Mouse (Mus musculus) liver, embryonic 14.5 days (tissue): Measurements from ENCODE around the gene Dio1. TPM values are rescaled to one million over a fixed set of nuclear protein-coding genes. Genes with fewer than 3 reads are reported as not detected.

Experiments used
- ATAC-seq: fragments of 200-750 bp; cut with Nextera tagmentation; 2 replicates; pipeline ENCODE4 v1.8.0; 2017; ENCODE audit warnings: moderate number of reproducible peaks, mild to moderate bottlenecking, moderate library complexity; ENCODE audit not compliant: insufficient read depth
- DNase-seq, 3 experiments: peaks; one replicate each; pipeline ENCODE4 v3.0.0-alpha.2; 2012 to 2013; ENCODE audit warnings: low read depth in 3 of 3, low spot score in 3 of 3
- H3K27ac ChIP-seq: fragments of 300-500 bp; sonication (generic); 2 replicates; pipeline ENCODE4 v1.5.1; 2014; ENCODE audit warnings: moderate library complexity, mild to moderate bottlenecking, control low read depth, inconsistent platforms
- H3K27me3 ChIP-seq: fragments of 300-500 bp; sonication (generic); 2 replicates; pipeline ENCODE4 v1.6.1; 2014; ENCODE audit warnings: mild to moderate bottlenecking, low read length, moderate library complexity; ENCODE audit not compliant: control insufficient read depth, insufficient read depth
- H3K36me3 ChIP-seq: fragments of 300-500 bp; sonication (generic); replicated peaks from 2 replicates; pipeline ENCODE4 v1.6.1; 2014; ENCODE audit warnings: low read depth; ENCODE audit not compliant: control insufficient read depth, insufficient read depth
- H3K4me1 ChIP-seq, 2 experiments: fragments of 200-500 bp in 1 of 2; fragments of 300-500 bp in 1 of 2; sonication (generic) in 1 of 2; replicated peaks; 2 replicates each; pipeline ENCODE4 v1.6.1; 2012 to 2014; ENCODE audit warnings: antibody characterized with exemption in 1 of 2, inconsistent platforms in 1 of 2, low read length in 1 of 2; ENCODE audit not compliant: control insufficient read depth in 2 of 2, insufficient read depth in 2 of 2
- H3K4me2 ChIP-seq: fragments of 300-500 bp; sonication (generic); 2 replicates; pipeline ENCODE4 v1.6.1; 2014; ENCODE audit warnings: low read depth, mild to moderate bottlenecking, control low read depth, moderate library complexity
- H3K4me3 ChIP-seq, 2 experiments: fragments of 200-500 bp in 1 of 2; fragments of 300-500 bp in 1 of 2; sonication (generic) in 1 of 2; 2 replicates each; pipeline ENCODE4 v1.5.1; 2012 to 2014; ENCODE audit warnings: low read depth in 2 of 2, low read length in 2 of 2, mild to moderate bottlenecking in 2 of 2, control low read depth in 1 of 2, inconsistent platforms in 1 of 2, moderate library complexity in 1 of 2; ENCODE audit not compliant: insufficient read depth in 1 of 2
- H3K9ac ChIP-seq: fragments of 300-500 bp; sonication (generic); replicated peaks from 2 replicates; pipeline ENCODE4 v1.6.1; 2014; ENCODE audit warnings: mild to moderate bottlenecking, control low read depth, moderate library complexity
- H3K9me3 ChIP-seq: fragments of 300-500 bp; sonication (generic); 2 replicates; pipeline ENCODE4 v1.6.1; 2016; ENCODE audit warnings: low read length, mixed read lengths; ENCODE audit not compliant: control insufficient read depth
- CTCF ChIP-seq: IDR thresholded peaks from 2 replicates; pipeline ENCODE4 v1.5.1; 2016; ENCODE audit warnings: antibody characterized with exemption, low read depth, control low read depth
- EP300 ChIP-seq: IDR thresholded peaks from 2 replicates; pipeline ENCODE4 v1.6.1; 2016; ENCODE audit warnings: antibody characterized with exemption, low read depth
- WGBS: fragments of 180-500 bp; shearing (Covaris S2); extraction: QIAGEN DNeasy Blood & Tissue Kit; methylation state at CpG from one replicate; pipeline ENCODE4 v1.1.7; 2014; ENCODE audit not compliant: insufficient replicate concordance; 5-methylcytosine and 5-hydroxymethylcytosine counted together
- polyA plus RNA-seq, 2 experiments: library from polyadenylated mRNA; depleted of rRNA in 1 of 2; stranded (reverse) in 1 of 2; unstranded in 1 of 2; fragments of >200 nt; fragmentation: Nextera tagmentation in 1 of 2; extraction: Ambion mirVana in 1 of 2; gene quantifications; 2 replicates each; pipeline versions ENCODE4 v1.2.1 to v1.2.3; 2012 to 2014

Gene Dio1
- polyA plus RNA-seq, 2 experiments: not detected

GRCm38 (mm10) chr4:107302832-107303231, 4.1 kb downstream of the Dio1 start:
- TF ChIP-seq EP300 (no peak), CTCF (no peak)
- no peak for DNase-seq
- Histone ChIP-seq H3K9me3 (no peaks in the 10 kb centered on the region), H3K4me3 (no peak overlapping the region), H3K4me1 (peaks cover 0 to 11% of the 10 kb centered on the region in 2 experiments; a peak in 2 of 4 replicates), H3K27me3 (no peaks in the 10 kb centered on the region), H3K36me3 (no peaks in the 10 kb centered on the region), H3K4me2 (no peak overlapping the region), H3K9ac (no peak overlapping the region), H3K27ac (no peak overlapping the region)
- ATAC-seq: peak; percentile 31; the same call in 1 of the 2 replicates
- 64% methylated on average over 4 of the region's 4 CpGs for WGBS

- Histone ChIP-seq H3K27me3 (no peaks in the 10 kb centered on the region), H3K9ac (no peak overlapping the region)
Measured at GRCm38 (mm10) chr4:107302221-107302620, 4.7 kb downstream of the Dio1 start.

GRCm38 (mm10) chr4:107300902-107301555, 5.9 kb downstream of the Dio1 start:
- no peak for ATAC-seq
- Histone ChIP-seq H3K27me3 (no peaks in the 10 kb centered on the region), H3K9ac (no peak overlapping the region), H3K9me3 (no peaks in the 10 kb centered on the region), H3K36me3 (no peaks in the 10 kb centered on the region), H3K4me3 (no peak overlapping the region), H3K27ac (no peak overlapping the region), H3K4me1 (peaks cover 0 to 11% of the 10 kb centered on the region in 2 experiments; a peak in 2 of 4 replicates), H3K4me2 (no peak overlapping the region)
- no peak for DNase-seq
- TF ChIP-seq EP300 (no peak), CTCF (no peak)
- WGBS: 79% methylated on average over 1 of the region's 1 CpGs

More at GRCm38 (mm10) chr4:107302221-107302620, 4.7 kb downstream of the Dio1 start:
- DNase-seq (no peak), ATAC-seq (no peak)
- H3K4me2 ChIP-seq: no peak overlapping the region
- no peaks in the 10 kb centered on the region for H3K36me3 ChIP-seq
- no peak for TF ChIP-seq EP300
- no peak for TF ChIP-seq CTCF
- WGBS: 75% methylated on average over 9 of the region's 9 CpGs
- no peak overlapping the region for H3K4me3 ChIP-seq
- H3K27ac ChIP-seq: no peak overlapping the region
- no peaks in the 10 kb centered on the region for H3K9me3 ChIP-seq
- peaks cover 0 to 11% of the 10 kb centered on the region in 2 experiments; a peak in 2 of 4 replicates for H3K4me1 ChIP-seq

GRCm38 (mm10) chr4:107300371-107300770, 6.6 kb downstream of the Dio1 start:
- Histone ChIP-seq H3K4me1 (peaks cover 0 to 11% of the 10 kb centered on the region in 2 experiments; a peak in 2 of 4 replicates), H3K36me3 (no peaks in the 10 kb centered on the region), H3K4me2 (no peak overlapping the region), H3K27me3 (no peaks in the 10 kb centered on the region), H3K27ac (no peak overlapping the region), H3K4me3 (no peak overlapping the region), H3K9me3 (no peaks in the 10 kb centered on the region), H3K9ac (no peak overlapping the region)
- ATAC-seq (no peak), DNase-seq (no peak)
- TF ChIP-seq EP300 (no peak), CTCF (no peak)
- 33% methylated on average over 4 of the region's 4 CpGs for WGBS

DNA sequence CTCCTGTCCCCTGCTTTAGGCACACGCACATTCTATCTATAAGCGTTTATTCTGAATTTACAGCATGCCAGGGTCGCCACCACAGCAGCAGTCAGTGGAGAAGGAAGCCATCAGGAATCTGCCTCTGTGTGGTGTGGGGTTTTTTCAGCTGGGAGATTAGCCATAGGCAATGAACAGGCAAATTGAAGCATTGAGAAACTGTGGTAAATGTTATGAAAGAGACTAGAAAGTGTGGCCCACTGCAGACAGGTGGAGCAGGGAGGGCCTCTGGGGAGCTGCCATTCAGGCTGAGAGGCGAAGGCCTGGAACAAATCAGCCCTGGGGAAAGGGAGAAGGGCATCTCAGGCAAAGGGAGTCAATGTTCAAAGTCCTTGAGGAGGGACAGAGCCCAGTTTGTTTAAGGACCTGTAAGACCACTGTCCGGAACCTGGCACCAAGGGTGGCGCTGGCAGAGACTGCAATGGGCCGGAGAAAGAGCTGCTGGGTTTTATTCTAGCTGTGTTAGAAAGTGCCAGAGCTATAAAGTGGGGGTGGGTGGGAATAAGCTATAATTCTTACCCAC, 7.1 kb downstream of the Dio1 start:
- 67% methylated on average over 7 of the region's 7 CpGs for WGBS
- H3K9ac ChIP-seq: no peak overlapping the region
- no peak for ATAC-seq
- no peak overlapping the region for H3K27ac ChIP-seq
- no peak for TF ChIP-seq CTCF
- no peak for TF ChIP-seq EP300
- no peak overlapping the region for H3K4me2 ChIP-seq
- no peaks in the 10 kb centered on the region for H3K9me3 ChIP-seq
- no peaks in the 10 kb centered on the region for H3K36me3 ChIP-seq
- H3K27me3 ChIP-seq: no peaks in the 10 kb centered on the region
- no peak overlapping the region for H3K4me3 ChIP-seq
- DNase-seq: no peak
- peaks cover 0 to 11% of the 10 kb centered on the region in 2 experiments; a peak in 2 of 4 replicates for H3K4me1 ChIP-seq
